Mouse (Mus musculus): ENCODE measurements around the gene Riox2. TPM values are rescaled to one million over a fixed set of nuclear protein-coding genes. Genes with fewer than 3 reads are reported as not detected.

The Riox2 gene
- polyA plus RNA-seq, 1 experiment from 2014 or later: 29.4 TPM

DNA sequence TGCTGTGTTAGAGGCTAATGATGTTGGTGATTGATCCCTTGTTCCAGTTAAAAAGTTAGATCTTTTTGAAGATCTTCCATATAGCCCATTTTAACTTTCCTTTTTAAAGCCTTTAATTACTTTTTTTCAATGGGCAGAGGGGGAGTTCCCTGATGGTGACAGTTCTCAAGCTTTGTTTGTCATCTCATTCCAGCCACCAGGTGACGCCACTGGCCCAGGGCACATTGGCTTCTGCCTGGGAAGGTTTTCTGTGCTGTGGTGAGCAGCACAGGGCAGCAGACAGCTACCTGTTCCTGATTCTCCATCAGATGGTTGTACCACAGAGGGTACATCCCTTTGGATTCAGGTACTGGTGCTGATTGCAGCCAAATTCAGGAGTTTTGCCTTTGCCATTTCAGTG lies 3.2 kb downstream of the Riox2 start:
- Histone ChIP-seq H3K4me2 (no peak overlapping the region), H3K4me3 (no peak overlapping the region), H3K4me1 (peaks cover 7% of the 10 kb centered on the region; the same call in 1 of the 2 replicates), H3K27me3 (no peaks in the 10 kb centered on the region), H3K9ac (no peak overlapping the region), H3K36me3 (peaks cover 4% of the 10 kb centered on the region), H3K9me3 (no peaks in the 10 kb centered on the region), H3K27ac (no peak overlapping the region)
- 10% methylated on average over 1 of the region's 1 CpGs for WGBS
- no peak for ATAC-seq (ENCODE audit: borderline replicate concordance, extremely low read depth, low FRiP score, low TSS enrichment)

GRCm38 (mm10) chr16:59477955-59478354 lies 6.4 kb downstream of the Riox2 start:
- Histone ChIP-seq H3K9ac (no peak overlapping the region), H3K4me2 (no peak overlapping the region), H3K27ac (no peak overlapping the region), H3K9me3 (no peaks in the 10 kb centered on the region), H3K27me3 (no peaks in the 10 kb centered on the region), H3K4me3 (no peak overlapping the region), H3K36me3 (peaks cover 8% of the 10 kb centered on the region), H3K4me1 (peaks cover under 1% of the 10 kb centered on the region; the same call in 1 of the 2 replicates)
- 77% methylated on average over 3 of the region's 3 CpGs for WGBS
- no peak for ATAC-seq (ENCODE audit: borderline replicate concordance, extremely low read depth, low FRiP score, low TSS enrichment)

- Histone ChIP-seq H3K9ac (no peak overlapping the region), H3K27me3 (no peaks in the 10 kb centered on the region), H3K9me3 (no peaks in the 10 kb centered on the region), H3K4me2 (no peak overlapping the region), H3K27ac (no peak overlapping the region), H3K4me3 (no peak overlapping the region), H3K4me1 (no peaks in the 10 kb centered on the region), H3K36me3 (peaks cover 57% of the 10 kb centered on the region)
- WGBS: 82% methylated on average over 7 of the region's 7 CpGs
- no peak for ATAC-seq (ENCODE audit: borderline replicate concordance, extremely low read depth, low FRiP score, low TSS enrichment)
These were observed 15.7 kb downstream of the Riox2 start for GRCm38 (mm10) chr16:59487239-59487638.

DNA sequence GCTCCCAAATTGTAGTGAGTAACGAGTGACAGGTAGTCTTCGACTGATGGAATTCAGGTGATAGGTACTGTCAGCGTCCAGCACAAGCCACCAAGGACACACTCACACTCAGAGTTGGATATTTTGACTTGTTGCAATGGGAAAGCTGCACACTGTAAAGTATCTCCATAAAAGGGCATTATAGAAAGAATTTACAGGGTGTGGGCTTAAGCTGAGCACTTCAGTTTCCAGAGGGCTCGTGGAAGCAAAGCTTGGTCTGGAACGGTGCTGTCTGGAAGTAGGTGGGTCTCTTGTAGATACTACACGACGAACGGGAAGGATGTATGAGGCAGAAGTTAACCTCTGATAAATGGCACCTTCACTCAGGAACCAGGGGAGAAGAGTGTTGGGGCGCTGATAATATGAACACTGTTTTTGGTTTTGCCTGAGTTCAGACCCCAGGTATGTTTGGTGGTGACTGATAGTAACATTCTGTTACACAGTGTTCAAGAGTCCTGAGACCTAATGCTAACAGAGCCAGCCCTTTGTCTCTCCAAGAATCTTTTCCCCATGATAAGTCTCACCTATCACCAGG lies 16.5 kb downstream of the Riox2 start:
- no peak for ATAC-seq (ENCODE audit: borderline replicate concordance, extremely low read depth, low FRiP score, low TSS enrichment)

GRCm38 (mm10) chr16:59493199-59493598 lies 21.6 kb downstream of the Riox2 start:
- 82% methylated on average over 14 of the region's 14 CpGs for WGBS
- H3K4me3 ChIP-seq: no peak overlapping the region
- H3K4me2 ChIP-seq: no peak overlapping the region
- no peak overlapping the region for H3K27ac ChIP-seq
- no peak overlapping the region for H3K9ac ChIP-seq
- no peak for ATAC-seq (ENCODE audit: borderline replicate concordance, extremely low read depth, low FRiP score, low TSS enrichment)
- H3K9me3 ChIP-seq: no peaks in the 10 kb centered on the region
- H3K36me3 ChIP-seq: peaks cover 47% of the 10 kb centered on the region
- no peaks in the 10 kb centered on the region for H3K27me3 ChIP-seq
- no peaks in the 10 kb centered on the region for H3K4me1 ChIP-seq

More for the DNA sequence above, 16.5 kb downstream of the Riox2 start:
- H3K4me1 ChIP-seq: no peaks in the 10 kb centered on the region
- peaks cover 53% of the 10 kb centered on the region for H3K36me3 ChIP-seq
- no peaks in the 10 kb centered on the region for H3K27me3 ChIP-seq
- H3K4me3 ChIP-seq: no peak overlapping the region
- H3K9ac ChIP-seq: no peak overlapping the region
- no peaks in the 10 kb centered on the region for H3K9me3 ChIP-seq
- WGBS: 79% methylated on average over 9 of the region's 9 CpGs
- H3K4me2 ChIP-seq: no peak overlapping the region
- no peak overlapping the region for H3K27ac ChIP-seq

- H3K27me3 ChIP-seq: no peaks in the 10 kb centered on the region
- ATAC-seq (ENCODE audit: borderline replicate concordance, extremely low read depth, low FRiP score, low TSS enrichment): no peak
- H3K36me3 ChIP-seq: peaks cover 22% of the 10 kb centered on the region
- H3K27ac ChIP-seq: no peak overlapping the region
- H3K4me3 ChIP-seq: no peak overlapping the region
- no peak overlapping the region for H3K9ac ChIP-seq
- no peak overlapping the region for H3K4me2 ChIP-seq
- H3K9me3 ChIP-seq: no peaks in the 10 kb centered on the region
- 90% methylated on average over 1 of the region's 1 CpGs for WGBS
- H3K4me1 ChIP-seq: no peaks in the 10 kb centered on the region
These were observed 26.4 kb downstream of the Riox2 start for GRCm38 (mm10) chr16:59497947-59498346.

GRCm38 (mm10) chr16:59499180-59499579 lies 27.6 kb downstream of the Riox2 start:
- no peak overlapping the region for H3K4me2 ChIP-seq
- ATAC-seq (ENCODE audit: borderline replicate concordance, extremely low read depth, low FRiP score, low TSS enrichment): no peak
- H3K27me3 ChIP-seq: no peaks in the 10 kb centered on the region
- WGBS: 87% methylated on average over 3 of the region's 3 CpGs
- no peak overlapping the region for H3K9ac ChIP-seq
- H3K27ac ChIP-seq: no peak overlapping the region
- H3K9me3 ChIP-seq: no peaks in the 10 kb centered on the region
- peaks cover 12% of the 10 kb centered on the region; the same call in 1 of the 2 replicates for H3K36me3 ChIP-seq
- no peaks in the 10 kb centered on the region for H3K4me1 ChIP-seq
- no peak overlapping the region for H3K4me3 ChIP-seq

GRCm38 (mm10) chr16:59509830-59510229 lies 38.3 kb downstream of the Riox2 start:
- H3K9ac ChIP-seq: no peak overlapping the region
- H3K27ac ChIP-seq: no peak overlapping the region
- WGBS: 86% methylated on average over 5 of the region's 5 CpGs
- no peak overlapping the region for H3K4me3 ChIP-seq
- no peaks in the 10 kb centered on the region for H3K36me3 ChIP-seq
- H3K4me1 ChIP-seq: no peaks in the 10 kb centered on the region
- H3K9me3 ChIP-seq: no peaks in the 10 kb centered on the region
- ATAC-seq (ENCODE audit: borderline replicate concordance, extremely low read depth, low FRiP score, low TSS enrichment): no peak
- no peaks in the 10 kb centered on the region for H3K27me3 ChIP-seq
- H3K4me2 ChIP-seq: no peak overlapping the region

DNA sequence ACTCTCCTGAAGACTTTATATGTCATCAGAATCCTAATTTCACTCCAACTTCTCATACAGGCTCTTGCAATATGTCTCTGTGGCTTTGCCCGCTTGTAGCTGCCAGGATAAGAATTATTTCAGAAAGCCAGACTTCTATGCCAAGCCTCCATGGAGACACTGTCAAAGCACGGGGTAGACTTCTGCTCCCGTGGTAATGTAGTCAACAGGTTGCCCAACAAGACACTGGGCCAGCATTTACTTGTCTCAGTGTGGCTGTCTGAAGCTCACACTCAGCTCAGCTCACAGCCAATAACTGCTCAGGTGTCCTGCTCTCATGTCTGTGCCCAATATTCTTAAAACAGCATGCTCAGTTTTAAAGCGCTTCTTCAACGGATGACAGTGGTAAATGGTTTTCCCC lies 43.6 kb downstream of the Riox2 start:
- 0 out of 2 replicates have a peak, but pooled peaks cover 3% of the 10 kb centered on the region for H3K36me3 ChIP-seq
- no peaks in the 10 kb centered on the region for H3K9me3 ChIP-seq
- H3K4me1 ChIP-seq: no peaks in the 10 kb centered on the region
- no peaks in the 10 kb centered on the region for H3K27me3 ChIP-seq
- no peak overlapping the region for H3K4me2 ChIP-seq
- ATAC-seq (ENCODE audit: borderline replicate concordance, extremely low read depth, low FRiP score, low TSS enrichment): no peak
- WGBS: 92% methylated on average over 5 of the region's 5 CpGs
- H3K9ac ChIP-seq: no peak overlapping the region
- no peak overlapping the region for H3K4me3 ChIP-seq
- no peak overlapping the region for H3K27ac ChIP-seq

DNA sequence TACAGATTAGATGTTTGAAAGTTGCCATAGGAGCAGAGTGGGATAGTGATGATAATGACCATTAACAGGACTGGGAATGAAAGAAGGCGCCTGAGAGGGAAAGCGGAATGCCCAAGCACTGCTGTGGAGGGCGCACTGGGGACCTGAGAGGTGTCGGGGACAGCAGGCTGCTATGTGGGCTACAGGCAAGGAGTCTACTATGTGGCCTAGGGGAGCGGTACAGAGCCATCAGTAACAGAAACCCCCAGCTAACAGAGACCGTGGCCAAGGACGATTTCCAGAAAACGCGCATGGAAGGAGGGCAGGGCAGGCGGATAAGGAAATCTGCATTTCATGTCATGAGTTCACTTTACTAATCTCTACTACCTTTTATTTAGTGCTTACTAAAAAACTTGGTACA lies 45.4 kb downstream of the Riox2 start:
- Histone ChIP-seq H3K4me3 (no peak overlapping the region), H3K4me1 (no peaks in the 10 kb centered on the region), H3K27ac (no peak overlapping the region), H3K4me2 (no peak overlapping the region), H3K27me3 (no peaks in the 10 kb centered on the region), H3K9ac (no peak overlapping the region), H3K9me3 (no peaks in the 10 kb centered on the region), H3K36me3 (0 out of 2 replicates have a peak, but pooled peaks cover 3% of the 10 kb centered on the region)
- no peak for ATAC-seq (ENCODE audit: borderline replicate concordance, extremely low read depth, low FRiP score, low TSS enrichment)
- 81% methylated on average over 10 of the region's 10 CpGs for WGBS

DNA sequence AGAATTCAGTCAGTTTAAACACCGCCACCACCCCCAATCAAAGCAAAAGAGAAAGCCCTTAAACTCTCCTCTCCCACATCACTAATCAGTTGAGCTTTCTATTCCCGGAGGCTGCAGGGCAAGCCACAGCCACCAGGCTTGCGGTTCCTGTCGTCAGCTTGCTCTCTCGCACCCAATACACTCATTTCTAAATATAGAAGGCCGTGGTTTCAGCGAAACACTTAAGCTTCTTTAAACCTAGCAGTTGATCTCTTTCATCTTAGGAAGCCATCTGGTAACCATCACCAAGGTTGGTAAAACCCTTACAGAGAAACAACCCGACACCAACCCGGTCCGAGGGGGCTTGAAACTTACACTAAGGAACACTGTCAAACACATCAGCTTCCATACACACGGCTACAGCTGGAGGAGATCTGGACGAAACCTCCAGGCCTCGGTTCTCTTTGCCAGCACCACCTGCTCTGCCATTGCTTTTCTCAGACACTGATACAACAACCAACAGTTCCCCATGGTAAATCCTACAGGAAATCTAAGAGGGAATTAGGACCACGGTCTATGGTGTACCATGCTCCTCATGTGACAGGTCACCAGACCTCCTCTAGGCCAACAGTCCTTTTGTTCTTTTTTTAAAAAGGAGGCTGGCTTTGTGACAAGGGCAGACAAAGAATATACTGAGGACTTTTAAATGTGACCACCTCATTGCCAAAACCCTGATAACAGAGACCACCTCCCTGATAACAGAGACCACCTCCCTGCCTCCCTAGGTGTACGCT lies 46.1 kb downstream of the Riox2 start:
- Histone ChIP-seq H3K9me3 (no peaks in the 10 kb centered on the region), H3K9ac (no peak overlapping the region), H3K27ac (no peak overlapping the region), H3K4me2 (no peak overlapping the region), H3K4me3 (no peak overlapping the region), H3K36me3 (0 out of 2 replicates have a peak, but pooled peaks cover 3% of the 10 kb centered on the region), H3K27me3 (no peaks in the 10 kb centered on the region), H3K4me1 (no peaks in the 10 kb centered on the region)
- ATAC-seq (ENCODE audit: borderline replicate concordance, extremely low read depth, low FRiP score, low TSS enrichment): no peak
- WGBS: 59% methylated on average over 15 of the region's 15 CpGs

- Histone ChIP-seq H3K4me2 (no peak overlapping the region), H3K4me1 (no peaks in the 10 kb centered on the region), H3K36me3 (no peaks in the 10 kb centered on the region), H3K27ac (no peak overlapping the region), H3K9ac (no peak overlapping the region), H3K4me3 (no peak overlapping the region), H3K9me3 (no peaks in the 10 kb centered on the region), H3K27me3 (no peaks in the 10 kb centered on the region)
- no peak for ATAC-seq (ENCODE audit: borderline replicate concordance, extremely low read depth, low FRiP score, low TSS enrichment)
- 74% methylated on average over 16 of the region's 16 CpGs for WGBS
These were observed 50.3 kb downstream of the Riox2 start for GRCm38 (mm10) chr16:59521752-59522423.

Data from lung, embryonic 15.5 days (tissue).